ENCODE assay signal across 16 mouse cellular contexts in the genomic region with DNA sequence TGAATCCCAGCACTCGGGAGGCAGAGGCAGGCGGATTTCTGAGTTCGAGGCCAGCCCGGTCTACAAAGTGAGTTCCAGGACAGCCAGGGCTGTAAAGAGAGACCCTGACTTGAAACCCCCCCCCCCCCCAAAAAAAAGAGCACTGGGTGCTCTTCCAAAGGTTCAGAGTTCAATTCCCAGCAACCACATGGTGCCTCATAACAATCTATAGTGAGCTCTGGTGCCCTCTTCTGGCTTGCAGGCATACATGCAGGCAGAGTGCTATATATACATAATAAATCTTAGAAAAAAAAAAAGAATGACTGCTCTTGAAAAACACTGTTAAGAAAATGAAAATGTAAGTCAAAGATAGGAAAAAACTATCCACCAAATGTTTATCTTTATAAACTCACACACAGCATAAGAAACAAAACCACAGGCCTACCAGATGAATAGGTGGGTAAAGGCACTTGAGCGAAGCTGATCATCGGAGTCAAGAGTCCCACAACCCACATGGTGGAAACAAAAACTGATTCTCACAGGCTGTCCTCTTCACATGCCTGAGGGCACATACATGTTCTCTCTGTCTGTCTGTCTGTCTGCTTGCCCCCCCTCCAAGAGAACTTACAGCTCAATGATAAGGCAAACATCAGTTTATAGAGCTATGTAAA. TPM values are rescaled to one million over a fixed set of nuclear protein-coding genes. Genes with fewer than 3 reads are reported as not detected.
A peak's percentile ranks its signal among the peaks of the same experiment; 100 is the strongest.
DNase-seq lines count a peak whose midpoint lies in the region; ATAC-seq and TF ChIP-seq lines count a peak whose summit lies in the region.
"Had no signal": no experiment of that assay in that cellular context is flagged by ENCODE, and none has a peak within 500 bp of the region (broad histone marks: within the 10 kb centered on the region; RNA-seq: fewer than 3 reads in every experiment).

No protein-coding gene starts in this region.

- TF ChIP-seq EP300 in stomach, postnatal 0 days (optimal IDR thresholded peaks at IDR 0.05), result no peak

- H3K4me3 ChIP-seq in layer of hippocampus, adult 2 months, result no peak overlapping the region
- no peak overlapping the region for H3K4me3 ChIP-seq in stomach, postnatal 0 days (ENCODE audit: low read depth, low read length)
- H3K4me3 ChIP-seq: embryonic facial prominence, embryonic 15.5 days; forebrain, embryonic 13.5 days; heart, embryonic 12.5 days had no signal

- no peaks in the 10 kb centered on the region for H3K4me1 ChIP-seq in stomach, postnatal 0 days (replicated peaks; ENCODE audit: control insufficient read depth, insufficient read depth)
- H3K4me1 ChIP-seq: forebrain, embryonic 13.5 days had no signal

- no peak overlapping the region for H3K9ac ChIP-seq in stomach, postnatal 0 days (ENCODE audit: low read length)
- H3K9ac ChIP-seq: embryonic facial prominence, embryonic 15.5 days; forebrain, embryonic 13.5 days; heart, embryonic 12.5 days had no signal

- TF ChIP-seq CTCF in layer of hippocampus, adult 2 months (conservative IDR thresholded peaks at IDR 0.05), result peak; percentile 49
- TF ChIP-seq CTCF in stomach, postnatal 0 days (IDR thresholded peaks at IDR 0.05; ENCODE audit: low read depth), result peak; percentile 49

- no peaks in the 10 kb centered on the region for H3K27me3 ChIP-seq in stomach, postnatal 0 days (ENCODE audit: control insufficient read depth, insufficient read depth, low read length)
- H3K27me3 ChIP-seq: CH12.LX; embryonic facial prominence, embryonic 15.5 days; forebrain, embryonic 13.5 days; heart, embryonic 12.5 days had no signal

- H3K4me2 ChIP-seq in stomach, postnatal 0 days (replicated peaks; ENCODE audit: low read depth), result no peak overlapping the region
- H3K4me2 ChIP-seq: embryonic facial prominence, embryonic 15.5 days; forebrain, embryonic 13.5 days; heart, embryonic 12.5 days had no signal

- no peak overlapping the region for H3K27ac ChIP-seq in layer of hippocampus, adult 2 months
- H3K27ac ChIP-seq in stomach, postnatal 0 days (replicated peaks), result no peak overlapping the region
- H3K27ac ChIP-seq: embryonic facial prominence, embryonic 15.5 days; forebrain, embryonic 13.5 days had no signal

- no peak for ATAC-seq in stomach, postnatal 0 days (ENCODE audit: low FRiP score, low TSS enrichment)
- ATAC-seq: forebrain, embryonic 13.5 days had no signal

- 92% methylated on average over 6 of the region's 6 CpGs for WGBS in stomach, postnatal 0 days

- no peaks in the 10 kb centered on the region for H3K36me3 ChIP-seq in stomach, postnatal 0 days (ENCODE audit: control insufficient read depth, insufficient read depth, low read length)
- H3K36me3 ChIP-seq: embryonic facial prominence, embryonic 15.5 days had no signal

- H3K9me3 ChIP-seq in stomach, postnatal 0 days (ENCODE audit: control insufficient read depth, low read length), result no peaks in the 10 kb centered on the region
- H3K9me3 ChIP-seq: embryonic facial prominence, embryonic 15.5 days; forebrain, embryonic 13.5 days had no signal

- DNase-seq in layer of hippocampus, adult 2 months (ENCODE audit: low spot score in 2 of 2), result no peak
- no peak for DNase-seq in layer of hippocampus, postnatal 36 days
- peak; percentile 19 for DNase-seq in thymus, postnatal 25 days
- DNase-seq in thymus, postnatal 0 days (ENCODE audit: low spot score), result no peak
- peak; percentile 32 for DNase-seq in T-cell, adult 2 months (ENCODE audit: low spot score)
- no peak for DNase-seq in stomach, postnatal 0 days (ENCODE audit: low spot score)
- DNase-seq in spleen, adult 12 weeks (ENCODE audit: low spot score), result no peak
- DNase-seq in layer of hippocampus, postnatal 25 days (ENCODE audit: extremely low spot score in 1 of 2, low spot score in 1 of 2), result no peak
- DNase-seq: cerebellum, adult 18-20 months; kidney, postnatal 14 days; lung, adult 18-20 months; right cerebral cortex, postnatal 25 days had no signal

RNA-seq across cellular contexts. Expression of a gene that starts 53.7 kb away (rescaled TPM):
- total RNA-seq in layer of hippocampus, adult 2 months (2021), result 10 to 100 TPM; 24.7 to 26.1 TPM
- 10 to 100 TPM; 20.8 to 22.3 TPM for total RNA-seq in layer of hippocampus, postnatal 36 days (2021)
- polyA plus RNA-seq in thymus, postnatal 0 days (2015; fragmentation: Nextera tagmentation; extraction: Ambion mirVana), result 28.4 and 35.1 TPM in 2 replicates
- polyA plus RNA-seq in stomach, postnatal 0 days (2015; fragmentation: Nextera tagmentation; extraction: Ambion mirVana), result 17.5 and 18.3 TPM in 2 replicates
- total RNA-seq in layer of hippocampus, postnatal 25 days (2021), result 10 to 100 TPM; 26.6 to 28.7 TPM

Comparison
In these comparisons a context has a peak if more than half of its experiments do, and no peak if none do; other contexts are left out.
1. DNase-seq: peak in thymus, postnatal 25 days (single experiment) and T-cell, adult 2 months (single experiment); none in layer of hippocampus, adult 2 months (0 of 2), layer of hippocampus, postnatal 36 days (0 of 2), thymus, postnatal 0 days (single experiment), stomach, postnatal 0 days (single experiment), spleen, adult 12 weeks (single experiment) and layer of hippocampus, postnatal 25 days (0 of 2).